Mouse (Mus musculus) frontal cortex, postnatal 10 days (tissue): ENCODE measurements at regions not wholly inside any gene's neighbourhood (a gene's known extent, or its start where the extent isn't known, plus 50 kb on each side); places are given as distances from the start of the nearest gene placed in this dataset.
"Not testable (repeated sequence)": the region's sequence is repeated elsewhere in the genome, so short reads cannot be mapped to it uniquely, and the experiment has no call there.

Experiments
- DNase-seq, 2 experiments: peaks; one replicate each; pipeline ENCODE4 v3.0.0; 2022; ENCODE audit warnings: low spot score in 2 of 2, mixed read lengths in 1 of 2

DNA sequence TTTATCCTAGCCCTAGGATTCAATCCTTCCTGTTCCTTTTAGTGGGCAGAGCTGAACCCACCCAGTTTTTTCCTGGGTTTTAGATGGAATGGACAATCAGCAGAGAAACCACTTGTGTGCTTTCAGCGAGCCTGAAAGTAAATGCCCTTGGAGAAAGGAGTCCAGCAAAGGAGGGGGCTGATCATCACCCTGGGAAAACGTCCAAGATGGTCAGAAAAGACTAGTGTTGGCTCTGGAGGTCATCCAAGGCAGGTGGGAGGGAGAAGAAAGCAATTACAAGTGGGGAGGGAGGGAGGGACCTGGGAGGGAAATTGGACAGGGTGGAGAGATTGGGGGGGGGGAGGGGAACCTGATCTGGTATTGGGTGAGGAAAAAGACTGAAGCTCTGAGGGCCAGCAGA lies 55.6 kb upstream of the Zfp366 start:
- no peak for DNase-seq

DNA sequence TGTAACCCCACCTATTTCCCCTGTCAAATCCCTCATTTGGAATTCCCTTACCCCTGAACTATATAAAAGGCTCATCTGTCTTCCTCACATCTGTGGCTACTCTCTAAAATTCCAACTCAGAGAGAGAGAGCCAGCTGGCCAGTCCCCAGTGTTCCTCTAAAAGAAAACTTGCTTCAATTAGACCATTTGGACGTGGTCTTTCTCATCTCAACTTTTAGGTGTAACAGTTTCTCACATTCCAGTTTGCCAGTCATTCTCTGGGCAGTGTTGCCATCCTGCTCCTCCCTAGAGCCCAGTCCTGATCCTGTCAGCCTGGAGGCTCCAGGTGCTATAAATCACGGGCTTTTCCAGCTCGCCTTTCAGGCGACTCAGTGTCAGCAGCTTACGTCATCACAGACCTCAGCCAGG lies 56.3 kb upstream of the Zfp366 start:
- DNase-seq: no peak

DNA sequence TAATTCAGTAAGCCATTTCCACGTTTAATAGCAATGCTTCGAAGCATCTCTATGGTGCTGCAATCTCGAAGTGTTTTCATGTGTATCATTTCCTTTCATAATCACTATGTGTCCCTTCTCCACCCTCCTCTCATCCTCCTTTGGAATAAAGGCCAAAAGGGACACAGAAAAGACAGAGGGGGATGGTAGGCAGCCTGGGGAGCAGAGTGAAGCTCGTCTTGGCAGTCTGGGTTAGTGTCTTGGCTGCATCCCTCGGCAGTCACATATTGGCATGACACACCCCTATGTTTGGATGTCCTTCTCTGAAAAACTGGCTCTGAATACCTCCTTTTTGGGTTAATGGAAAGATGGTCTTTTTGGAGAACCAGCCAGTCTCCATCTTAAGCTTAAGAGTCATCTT lies 56.9 kb upstream of the Zfp366 start:
- DNase-seq: no peak

DNA sequence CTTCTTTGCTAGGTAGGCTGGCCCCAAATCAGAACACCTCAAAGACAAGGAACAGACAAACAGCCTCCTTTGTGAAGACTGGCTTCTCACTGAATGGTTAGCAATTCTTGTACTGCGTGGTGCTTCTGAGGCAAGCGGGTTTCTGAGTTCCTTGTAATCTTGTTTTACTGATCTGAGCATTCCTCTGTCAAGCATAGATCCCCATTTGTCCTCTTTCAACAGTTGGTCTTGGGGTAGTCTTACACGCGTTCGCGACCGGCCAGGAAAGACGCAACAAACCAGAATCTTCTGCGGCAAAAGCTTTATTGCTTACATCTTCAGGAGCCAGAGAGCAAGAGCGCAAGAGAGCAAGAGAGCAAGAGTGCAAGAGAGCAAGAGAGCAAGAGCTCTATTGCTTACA lies 57.7 kb upstream of the Zfp366 start:
- DNase-seq: not testable (repeated sequence)

DNA sequence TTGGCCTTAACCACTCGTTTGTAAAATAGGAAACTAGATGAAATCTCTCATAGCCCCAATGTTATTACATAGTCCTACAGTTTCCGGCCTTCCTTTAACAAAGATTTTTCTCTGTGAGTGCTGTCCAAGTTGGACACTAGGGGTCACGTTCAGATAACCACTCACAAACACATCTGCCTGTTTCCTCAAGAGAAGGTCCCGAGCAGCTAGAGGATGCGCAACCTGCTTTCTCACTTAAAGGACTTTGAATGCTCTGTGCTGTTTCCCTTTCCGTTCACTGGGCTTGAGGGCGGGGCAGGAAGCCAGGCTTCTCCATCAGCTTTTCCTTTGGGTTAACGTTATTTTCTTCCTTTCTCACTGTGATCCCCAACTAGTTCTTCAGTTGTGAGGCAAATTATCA lies 58.1 kb upstream of the Zfp366 start:
- no peak for DNase-seq

DNA sequence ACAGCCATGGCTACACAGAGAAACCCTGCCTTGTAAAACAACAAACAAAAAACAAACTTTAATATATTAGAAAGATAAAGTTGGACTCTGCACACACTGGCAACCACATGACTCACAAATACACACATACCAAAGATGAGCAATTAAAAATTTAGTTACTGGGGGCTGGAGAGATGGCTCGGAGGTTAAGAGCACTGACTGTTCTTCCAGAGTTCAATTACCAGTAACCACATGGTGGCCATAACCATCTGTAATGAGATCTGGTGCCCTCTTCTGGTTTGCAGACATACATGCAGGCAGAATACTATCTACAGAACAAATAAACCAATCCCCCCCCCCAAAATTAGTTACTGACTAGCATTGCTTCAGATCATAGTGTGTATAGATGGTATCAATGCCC lies 58.7 kb upstream of the Zfp366 start:
- no peak for DNase-seq

DNA sequence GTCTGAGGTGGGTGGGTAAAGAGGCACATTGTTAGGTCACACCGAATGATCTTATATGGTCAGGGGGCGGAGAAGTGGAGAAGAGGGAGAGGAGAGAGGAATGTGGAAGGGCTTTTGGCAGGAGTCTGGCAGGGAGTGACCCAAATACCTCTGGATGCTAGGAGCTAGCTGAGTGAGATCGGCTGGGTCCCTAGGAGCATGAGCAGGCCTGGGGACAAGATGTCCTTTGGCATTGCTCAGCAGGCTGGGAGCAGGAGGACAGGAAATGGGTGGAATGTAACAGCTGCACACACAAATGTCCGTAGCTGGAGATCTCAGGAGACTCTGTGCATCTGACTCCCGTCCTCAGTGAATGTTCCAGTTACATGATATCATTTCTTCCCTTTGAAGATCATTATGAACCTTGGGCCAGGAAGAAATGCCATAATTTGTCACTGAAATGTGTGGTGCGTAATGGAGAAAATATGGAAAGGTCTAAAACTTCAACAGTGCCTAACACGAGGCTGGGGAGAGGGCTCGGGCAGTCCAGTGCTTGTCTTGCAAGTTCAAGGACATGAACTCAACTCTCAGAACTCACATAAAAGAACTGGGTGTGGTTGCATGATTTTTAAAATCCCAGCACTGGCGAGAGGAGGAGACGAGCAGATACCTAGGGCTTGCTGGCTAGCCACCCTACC lies 59.6 kb upstream of the Zfp366 start:
- no peak for DNase-seq

DNA sequence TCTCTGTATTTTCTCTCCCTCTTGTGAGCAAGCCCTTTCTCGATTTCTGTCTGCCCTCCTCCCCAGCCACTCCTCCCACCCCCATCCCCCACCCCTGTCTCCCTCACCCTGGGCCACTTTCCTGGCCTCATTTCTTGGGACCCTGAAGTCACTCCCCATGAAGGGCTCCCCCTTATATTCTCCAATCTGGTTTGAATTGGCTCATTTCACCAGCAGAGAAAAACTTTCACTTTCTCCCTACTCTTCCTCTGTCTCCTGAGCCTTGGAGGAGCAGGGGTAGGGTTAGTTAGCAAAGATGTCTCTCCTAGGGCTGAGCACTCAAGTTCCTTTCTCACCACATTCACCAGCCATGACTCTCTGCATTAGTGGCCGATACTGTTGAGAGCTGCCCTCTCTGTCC lies 60.5 kb upstream of the Zfp366 start:
- no peak for DNase-seq

DNA sequence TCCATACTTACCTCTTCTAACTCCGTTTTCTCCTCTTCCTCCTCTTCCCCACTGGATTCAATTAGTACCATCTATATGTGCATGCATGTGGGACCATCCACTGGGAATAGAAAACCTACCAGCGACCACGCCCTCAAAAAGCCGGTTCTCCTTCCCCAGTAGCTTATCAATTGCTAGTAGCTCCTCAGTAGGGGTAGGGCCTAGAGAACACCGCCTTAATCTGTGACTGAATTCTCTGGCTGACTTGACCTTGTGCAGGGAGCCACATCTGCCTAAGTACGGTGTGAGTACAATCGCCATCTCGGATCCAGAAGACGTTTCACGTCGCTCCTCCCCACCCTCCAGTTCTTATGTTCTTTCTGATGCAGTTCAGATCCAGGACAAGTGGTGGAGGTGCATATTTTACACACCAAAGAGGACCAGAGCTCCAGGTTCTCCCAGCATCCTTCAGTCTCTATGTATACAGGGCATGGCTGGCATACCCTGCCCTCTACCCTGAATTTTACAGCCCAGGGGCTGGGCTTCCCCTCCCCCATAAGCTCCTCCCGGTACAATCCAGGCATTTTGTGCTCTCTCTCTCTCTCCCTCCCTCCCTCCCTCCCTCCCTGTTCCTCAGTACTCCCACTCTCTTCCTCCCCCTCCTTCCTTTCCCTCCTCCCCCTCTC lies 61.0 kb upstream of the Zfp366 start:
- no peak for DNase-seq

DNA sequence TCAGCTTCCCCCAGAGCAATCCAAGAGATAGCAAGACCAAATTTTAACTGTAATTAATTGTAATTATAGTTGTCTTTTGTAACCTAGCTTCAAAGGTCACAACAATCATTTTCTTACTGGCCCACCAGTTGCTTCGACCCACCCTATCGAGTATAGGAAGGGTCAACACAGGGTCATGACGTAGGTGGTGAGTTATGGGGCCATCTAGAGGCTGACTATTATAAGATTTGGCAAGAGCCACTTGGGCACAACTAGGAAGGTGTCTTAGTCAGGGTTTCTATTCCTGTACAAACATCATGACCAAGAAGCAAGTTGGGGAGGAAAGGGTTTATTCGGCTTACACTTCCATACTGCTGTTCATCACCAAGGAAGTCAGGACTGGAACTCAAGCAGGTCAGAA lies 62.1 kb upstream of the Zfp366 start:
- DNase-seq: not testable (repeated sequence)

DNA sequence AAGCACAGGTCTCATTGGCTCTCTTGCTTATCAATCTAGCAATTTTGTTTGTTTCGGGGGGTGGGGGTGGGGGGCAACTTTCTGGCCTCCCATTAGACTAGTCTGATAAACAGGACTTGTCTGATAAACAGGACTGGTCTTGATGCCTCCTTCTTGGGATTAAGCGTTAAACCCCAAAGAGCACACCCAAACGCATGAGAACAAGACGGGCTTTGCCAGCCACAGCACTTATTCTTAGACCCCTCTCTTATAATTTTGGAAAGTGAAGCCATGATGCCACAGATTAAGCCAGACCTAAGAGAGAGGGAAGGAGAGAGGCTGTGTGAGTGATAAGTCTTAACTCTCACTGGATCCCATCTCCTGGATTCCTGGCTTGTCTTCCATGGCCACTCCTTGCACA lies 63.5 kb upstream of the Zfp366 start:
- no peak for DNase-seq

DNA sequence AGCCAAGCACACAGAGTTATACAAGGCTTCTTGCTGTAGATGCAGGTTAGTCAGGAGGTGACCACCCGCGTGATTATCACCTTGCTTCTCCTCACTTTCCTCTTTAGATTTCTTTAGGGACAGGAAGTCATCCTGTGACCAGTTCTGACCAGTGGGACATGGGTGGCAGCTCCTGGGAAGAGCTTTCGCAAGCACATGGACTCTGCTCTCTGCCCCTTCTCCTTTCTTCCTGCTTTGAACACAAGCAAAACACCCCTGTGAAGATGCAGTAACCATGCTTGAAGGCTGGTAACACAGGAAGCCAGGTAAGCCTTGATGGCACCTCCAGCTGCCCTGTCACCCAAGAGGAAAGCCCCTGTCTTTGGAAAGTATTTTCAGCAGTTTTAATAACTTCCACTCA lies 64.7 kb upstream of the Zfp366 start:
- no peak for DNase-seq

DNA sequence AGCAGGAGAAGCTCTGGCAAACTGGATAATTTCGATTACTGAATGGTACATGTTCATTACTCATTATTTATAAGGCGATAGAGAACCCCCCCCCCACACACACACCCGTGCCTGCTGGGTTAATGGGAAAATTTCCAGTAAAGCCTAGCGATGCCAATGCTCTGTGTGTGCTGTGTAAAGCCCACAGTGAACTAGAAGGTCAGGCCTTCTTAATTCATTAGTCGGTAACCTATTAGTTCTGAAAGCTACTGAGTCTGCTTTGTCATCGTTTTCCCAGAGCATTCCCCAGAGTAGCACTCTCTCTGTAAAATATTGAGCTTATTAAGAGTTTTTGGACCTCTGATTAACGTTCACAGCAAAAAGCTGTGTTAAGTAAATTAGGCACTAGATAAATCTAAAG lies 65.7 kb upstream of the Zfp366 start:
- no peak for DNase-seq

DNA sequence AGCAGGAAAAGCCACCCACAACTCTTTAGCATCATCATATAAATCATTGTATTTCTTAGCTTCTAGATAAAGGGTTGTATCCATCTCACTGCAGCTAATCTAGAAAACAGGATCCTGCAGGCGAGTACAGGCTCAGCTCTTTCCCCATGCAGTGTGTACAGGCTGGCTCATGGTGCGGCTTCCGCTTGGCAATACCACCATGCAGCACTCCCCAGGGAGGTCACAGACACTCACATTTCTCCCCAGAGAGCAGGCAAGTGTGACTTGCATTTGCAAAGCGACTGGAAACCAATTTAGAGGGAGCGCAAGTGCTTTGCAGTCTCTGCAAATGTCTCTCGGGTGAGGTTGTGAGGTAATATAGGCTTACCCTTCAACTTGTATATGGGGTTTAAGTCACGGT lies 69.1 kb upstream of the Zfp366 start:
- no peak for DNase-seq

DNA sequence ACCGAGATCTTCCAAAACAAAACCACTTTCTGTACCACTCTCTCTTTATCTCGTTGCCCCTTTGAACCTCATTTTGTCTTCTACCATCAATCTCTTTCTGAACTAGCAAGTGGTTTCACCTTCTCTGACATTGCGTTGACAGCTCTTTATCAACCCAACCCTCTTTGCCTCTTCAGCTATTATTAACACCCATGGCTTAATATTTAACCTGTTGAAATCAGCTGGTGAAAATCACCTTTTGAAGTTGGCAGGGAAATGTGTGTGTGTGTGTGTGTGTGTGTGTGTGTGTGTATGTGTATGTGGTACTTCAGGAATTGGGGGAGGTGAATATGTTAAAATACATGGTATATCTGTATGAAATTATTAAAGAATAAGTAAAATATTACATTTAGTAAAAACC lies 70.1 kb upstream of the Zfp366 start:
- DNase-seq: no peak

DNA sequence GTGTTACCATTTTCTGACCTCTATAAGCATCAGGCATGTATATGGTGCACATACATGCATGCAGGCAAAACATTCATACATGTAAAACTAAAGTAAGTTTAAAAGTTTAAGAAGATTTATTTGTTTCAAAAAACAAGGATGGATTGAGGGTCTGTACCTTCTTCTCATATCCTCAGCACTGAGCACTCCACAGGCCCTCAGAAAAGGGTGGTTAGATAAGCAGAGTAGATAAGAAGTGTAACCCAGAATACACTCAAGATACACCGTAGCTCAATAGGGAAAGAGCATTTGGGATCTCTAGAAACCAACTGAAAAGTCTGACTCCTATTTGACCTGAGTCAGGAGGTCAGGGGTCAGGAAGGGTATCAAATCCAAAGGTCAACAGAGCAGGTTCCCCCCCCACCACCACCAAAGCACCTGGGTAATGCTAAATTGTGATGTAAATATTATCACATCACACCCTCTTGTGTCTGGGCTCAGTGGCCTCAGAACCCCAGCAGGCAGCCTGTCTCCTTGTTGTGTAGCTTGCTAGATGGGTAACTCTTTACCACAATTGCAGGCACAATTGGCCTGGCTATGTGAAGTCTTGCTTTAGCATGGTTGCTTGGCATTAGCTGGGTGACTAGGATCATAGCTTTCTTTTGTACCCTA lies 72.8 kb upstream of the Zfp366 start:
- DNase-seq: no peak

DNA sequence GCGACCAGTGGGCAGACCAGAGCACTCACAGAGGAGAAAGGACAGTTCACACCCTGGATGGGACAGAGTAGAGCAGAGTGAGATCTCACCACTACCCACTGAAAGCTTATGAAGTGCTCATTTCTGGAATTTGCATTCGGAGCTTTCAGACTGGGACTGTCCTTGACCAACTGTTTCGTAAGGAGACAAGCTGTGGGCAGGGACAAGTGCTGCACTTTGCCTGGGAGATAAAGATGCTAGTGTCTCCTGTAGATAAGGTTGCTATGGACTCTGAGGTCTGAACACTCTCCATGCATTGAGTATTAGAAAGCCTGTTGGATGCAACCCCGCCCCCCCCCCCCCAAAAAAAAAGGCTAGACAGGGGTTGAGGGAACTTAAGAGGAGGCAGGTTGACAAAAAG lies 76.6 kb upstream of the Zfp366 start:
- DNase-seq: no peak

DNA sequence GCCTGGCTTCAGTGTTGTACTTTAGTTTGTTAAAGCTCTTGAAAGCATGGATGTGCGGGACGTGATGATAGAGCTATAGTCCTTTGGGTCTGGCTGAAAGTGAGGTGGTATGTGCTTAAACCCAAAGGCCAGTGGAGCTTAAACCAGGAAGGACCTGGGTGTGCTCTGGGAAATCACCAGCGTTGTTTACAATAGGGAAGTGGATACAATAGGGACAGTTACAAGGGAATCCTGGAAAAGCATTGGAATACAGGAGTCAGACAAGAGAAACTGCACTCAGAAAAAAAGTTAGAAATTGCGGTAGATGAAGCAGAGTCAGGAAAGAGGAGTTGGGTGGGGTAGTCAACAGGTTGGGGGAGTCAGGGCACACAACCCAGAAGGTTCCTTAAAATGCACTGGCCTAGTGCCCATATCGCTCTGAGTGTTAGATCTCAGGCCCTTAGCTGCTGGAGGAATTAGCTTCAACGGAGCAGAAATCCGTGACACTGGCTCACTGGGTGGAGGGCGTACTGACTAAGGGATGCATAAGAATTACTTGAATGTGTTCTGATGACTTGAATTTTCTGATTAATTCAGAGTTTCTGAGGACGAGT lies 82.4 kb upstream of the Zfp366 start:
- no peak for DNase-seq

DNA sequence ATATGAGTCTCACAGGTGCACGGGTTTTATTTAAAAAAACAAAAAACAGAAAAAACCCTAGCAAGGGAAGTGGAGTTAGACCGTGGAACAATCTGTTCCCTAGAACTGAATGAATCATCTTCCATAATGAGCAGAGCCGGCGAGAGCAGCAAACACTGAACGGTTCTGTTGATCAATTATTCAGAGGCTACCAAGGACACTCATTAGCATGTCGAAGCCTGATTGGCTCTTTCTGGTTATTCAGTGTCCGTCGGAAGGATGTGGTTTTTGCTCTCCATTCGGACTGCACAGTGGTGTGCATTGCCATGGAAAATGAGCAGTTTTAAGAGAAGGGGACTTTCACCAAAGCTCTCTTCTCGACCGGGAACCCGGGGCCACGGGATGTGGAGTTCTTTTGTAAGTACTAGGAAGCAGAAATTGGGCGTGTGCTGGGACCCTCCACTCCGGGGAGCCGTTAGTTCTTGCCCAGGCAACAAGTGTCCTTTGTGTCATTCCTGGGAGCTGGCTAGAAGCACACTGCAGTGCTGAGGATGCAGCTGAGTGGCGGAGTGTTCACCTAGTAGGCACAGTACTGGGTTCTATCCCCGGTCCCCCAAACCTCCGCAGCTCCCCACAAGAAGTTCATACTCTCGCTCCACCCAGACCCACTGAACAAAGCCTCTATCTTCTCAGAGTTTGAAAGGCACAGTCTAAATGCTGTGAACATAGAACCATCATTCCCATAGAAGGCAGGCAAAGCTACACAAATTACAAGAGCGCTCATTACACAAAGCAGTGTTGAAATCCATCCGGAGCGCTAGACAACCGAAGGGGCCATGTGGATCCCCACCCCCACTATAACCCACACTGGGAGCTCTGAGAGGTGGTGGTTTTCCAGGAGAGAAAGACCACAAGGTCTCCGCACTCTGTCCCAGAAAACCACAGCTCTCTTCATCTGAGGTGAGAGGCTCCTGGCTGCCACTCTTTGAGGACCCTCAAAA lies 83.9 kb upstream of the Zfp366 start:
- peak; percentile 49 to 72 for DNase-seq

DNA sequence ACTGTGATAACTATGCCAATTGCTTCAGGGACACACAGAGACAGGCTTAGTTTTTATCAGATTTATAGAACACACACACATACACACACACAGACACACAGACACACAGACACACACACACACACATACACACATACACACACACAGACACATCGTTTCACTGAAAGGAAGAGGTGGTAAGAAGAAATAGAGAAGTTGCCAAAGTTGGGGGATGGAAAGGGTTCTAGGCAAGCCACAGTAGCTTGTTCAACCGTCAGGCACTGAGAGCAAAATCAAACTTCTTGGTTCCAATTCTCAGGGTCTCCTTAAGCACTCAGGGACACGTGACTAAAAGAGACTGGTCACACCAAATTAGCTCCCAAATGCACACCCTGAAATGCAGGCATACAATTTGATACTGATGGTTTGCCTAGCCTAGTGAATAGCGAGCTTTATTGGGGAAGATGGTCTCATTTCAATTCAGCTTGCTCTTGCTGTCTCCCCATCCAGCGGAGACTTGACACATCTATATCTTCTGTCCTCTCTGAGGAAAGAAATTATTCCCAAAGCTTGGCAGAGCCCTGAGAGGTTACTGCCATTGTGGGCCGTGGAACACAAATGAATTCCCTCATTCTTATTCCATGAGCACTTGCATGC lies 84.7 kb upstream of the Zfp366 start:
- no peak for DNase-seq

DNA sequence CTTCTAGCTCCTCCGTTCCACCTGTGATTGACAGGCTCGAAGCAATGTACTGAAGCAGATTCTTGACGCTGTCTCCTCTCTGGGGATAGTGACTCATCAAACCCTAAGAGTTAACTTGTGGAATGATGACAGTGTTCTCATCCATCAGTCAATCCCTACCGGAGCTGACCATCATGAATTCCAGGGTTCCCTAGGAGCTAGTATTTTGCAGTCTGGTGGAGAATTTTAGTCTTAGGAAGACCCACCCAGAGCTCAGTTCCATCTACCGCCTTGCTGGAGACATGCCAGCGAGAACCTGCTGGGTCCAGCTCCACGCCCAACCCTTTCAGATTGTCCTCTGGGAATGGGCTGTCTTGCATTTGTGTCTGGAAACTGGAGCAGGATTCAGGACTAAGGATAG lies 85.4 kb upstream of the Zfp366 start:
- no peak for DNase-seq
